Mouse (Mus musculus) right cerebral cortex, adult 2 months (tissue): ENCODE data around the gene Cbx4.
A peak's percentile ranks its signal among the peaks of the same experiment; 100 is the strongest.

Source experiments
- DNase-seq, 2 experiments: peaks; one replicate each; pipeline ENCODE4 v3.0.0; 2021 to 2022; ENCODE audit warnings: low spot score in 2 of 2

Cbx4 gene

DNA sequence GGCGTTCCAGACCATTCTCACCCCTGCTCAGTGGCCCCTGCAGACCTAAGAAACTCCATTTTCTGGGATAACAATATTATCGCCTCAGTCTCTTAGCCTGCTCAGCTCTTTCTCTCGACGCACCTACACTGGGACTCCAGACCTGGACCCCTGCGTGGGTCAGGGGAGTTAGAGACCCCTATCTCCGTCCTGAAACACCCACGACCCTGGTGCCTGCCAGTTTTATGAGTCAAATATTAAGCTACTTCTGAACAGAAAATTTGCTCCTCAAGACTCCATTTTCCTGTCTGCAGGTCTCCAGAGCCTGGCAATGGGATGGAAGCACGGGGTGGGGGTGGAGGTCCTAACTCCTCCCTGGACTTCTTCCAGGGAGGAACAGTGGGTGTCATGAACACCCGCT, 28.7 kb downstream of the Cbx4 start:
- DNase-seq: no peak

DNA sequence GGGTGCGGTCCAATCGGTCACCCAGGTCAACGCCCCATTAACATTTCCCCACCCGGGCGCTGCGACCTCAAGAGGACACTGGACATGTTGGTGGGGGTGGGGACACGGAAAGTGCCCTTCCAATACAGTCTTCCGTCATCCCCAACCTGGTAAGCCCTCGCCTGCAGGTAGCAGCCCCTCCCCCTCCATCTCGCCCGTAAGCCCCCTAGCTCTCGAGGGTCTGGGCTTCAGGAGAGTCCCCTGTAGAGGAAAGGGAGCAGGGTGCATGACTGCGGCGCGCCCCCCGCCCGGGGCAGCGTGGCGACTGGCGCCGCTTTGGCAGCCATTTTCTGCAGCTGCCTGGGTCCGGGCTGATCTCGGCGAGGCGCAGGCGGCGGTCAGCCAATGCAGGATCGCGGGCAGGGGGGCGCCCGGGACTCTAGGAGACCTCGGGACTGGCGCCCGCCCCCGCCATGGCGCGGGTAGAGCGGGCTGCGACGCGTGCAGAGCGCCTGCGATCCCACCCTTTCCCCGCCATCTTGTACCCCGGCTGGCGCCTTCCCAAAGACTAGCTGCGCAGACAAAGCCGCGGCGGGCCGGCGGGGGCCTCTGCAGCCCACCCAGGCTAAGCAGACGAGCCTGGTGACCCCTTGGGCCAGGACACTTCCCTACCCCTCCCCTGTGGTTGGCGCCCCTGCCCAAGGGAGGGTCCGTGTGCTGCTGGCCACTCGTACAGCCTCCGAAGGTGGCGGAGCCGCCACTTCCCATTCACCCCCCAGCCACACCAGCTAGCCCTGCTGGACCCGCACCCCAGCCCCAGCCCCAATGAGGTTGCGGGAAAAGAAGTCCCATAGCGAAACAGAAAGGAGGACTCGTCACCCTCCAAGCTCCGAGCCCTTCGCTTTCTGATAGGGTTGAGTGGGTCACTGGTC, 29.5 kb downstream of the Cbx4 start:
- DNase-seq: peak in 1 of 2 experiments; percentile 62

DNA sequence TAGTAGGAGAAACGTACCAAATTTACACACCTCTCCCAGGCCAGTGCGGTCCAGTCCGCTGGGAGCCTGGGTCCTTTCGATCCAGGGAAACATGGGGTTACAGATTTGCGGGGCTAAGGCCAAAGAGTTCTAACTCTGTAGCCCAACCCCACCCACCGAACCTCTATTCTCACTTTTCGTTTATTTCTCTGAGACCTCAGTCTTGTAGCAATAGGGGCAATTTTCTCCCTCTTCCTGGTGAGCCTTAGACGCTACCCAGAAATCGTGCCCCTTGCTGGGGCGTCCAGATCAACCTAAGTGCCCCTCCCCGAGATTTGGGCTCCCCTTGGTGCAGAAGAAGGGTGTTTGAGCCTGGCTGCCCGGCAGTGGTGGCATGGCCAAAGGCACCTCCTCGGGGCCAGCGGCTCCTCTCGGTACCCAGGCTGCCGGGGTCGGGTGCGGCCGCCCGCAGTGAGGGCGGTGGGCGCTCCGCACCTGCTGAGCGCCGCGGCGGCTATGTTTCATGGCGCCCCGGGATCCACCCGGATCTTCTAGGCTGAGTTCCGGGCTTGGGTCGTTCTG, 30.4 kb downstream of the Cbx4 start:
- DNase-seq: peak in 1 of 2 experiments; percentile 19

DNA sequence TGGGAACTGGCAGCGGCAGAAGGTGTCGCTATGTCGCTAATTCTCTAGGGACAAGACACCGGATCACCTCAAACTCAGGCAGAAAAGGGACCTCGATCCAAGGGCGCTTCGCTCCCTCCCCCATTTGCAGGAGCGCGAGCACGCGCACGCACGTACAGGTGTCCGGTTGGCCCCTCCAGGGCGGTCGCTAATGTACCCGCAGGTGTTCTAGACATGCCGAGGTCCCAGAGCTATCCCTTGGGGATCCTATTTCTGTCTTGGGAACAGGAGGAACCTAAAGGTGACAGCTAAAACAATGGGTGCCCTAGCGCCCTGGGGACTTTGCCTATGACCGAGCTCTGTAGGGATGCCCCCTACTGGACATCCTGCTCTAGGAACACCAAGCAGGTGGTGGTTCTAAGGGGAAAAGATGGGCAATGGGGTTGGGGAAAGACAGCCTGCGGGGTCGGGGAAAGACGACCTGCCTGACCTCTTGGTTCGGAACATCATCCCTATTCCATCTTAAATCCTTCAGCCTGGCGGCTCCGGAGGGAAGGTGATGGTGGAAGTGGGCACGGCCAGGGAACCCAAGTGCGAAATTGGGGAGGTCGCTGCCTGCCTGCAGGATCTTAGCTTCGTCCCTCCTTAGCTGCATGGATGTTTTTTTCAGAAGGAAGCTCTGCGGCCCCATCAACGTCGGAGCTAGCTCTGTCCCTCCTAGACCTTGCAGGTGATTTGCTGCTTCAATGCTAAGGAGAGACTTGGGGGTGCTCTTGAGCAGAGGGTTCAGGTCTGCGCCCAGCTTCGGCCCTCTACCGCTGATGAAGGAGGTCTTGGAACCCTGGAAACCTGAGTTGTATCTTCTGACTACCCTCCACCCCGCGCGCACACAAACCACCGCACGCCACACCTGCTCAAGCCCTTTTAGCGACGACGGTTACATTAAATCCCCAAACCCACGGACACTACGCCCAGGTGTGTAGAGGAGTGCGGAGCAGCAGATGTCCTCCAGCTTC, 31.4 kb downstream of the Cbx4 start:
- peak in 1 of 2 experiments; percentile 29 for DNase-seq

DNA sequence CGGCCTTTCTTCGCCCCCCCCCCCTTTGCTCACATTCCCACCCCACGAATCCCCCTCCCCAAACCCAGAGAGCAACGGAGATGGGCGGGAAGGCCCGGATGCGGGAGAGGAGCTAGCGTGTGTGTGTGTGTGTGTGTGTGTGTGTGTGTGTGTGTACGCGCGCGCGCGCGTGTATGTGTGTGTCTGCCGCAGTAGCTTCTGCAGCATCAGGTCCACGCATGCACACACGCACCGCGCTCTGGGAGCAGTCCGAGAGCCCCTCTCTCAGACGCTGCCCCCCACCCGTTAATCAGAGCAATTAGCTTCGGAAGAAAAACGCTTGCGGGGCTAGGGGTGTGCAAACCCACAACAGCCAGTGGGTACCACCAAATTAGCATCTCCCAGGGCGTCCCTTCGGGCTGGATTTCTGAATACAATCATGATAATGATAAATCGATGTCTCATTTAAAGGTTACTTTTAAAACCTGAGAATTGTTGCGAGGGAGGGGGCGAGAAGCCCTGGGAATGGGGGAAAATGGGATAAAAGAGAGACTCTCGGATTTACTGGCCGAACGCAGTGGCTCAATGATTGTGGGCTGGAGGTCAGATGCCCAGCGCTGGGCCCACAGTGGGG, 32.2 kb downstream of the Cbx4 start:
- peak in 1 of 2 experiments; percentile 44 for DNase-seq

DNA sequence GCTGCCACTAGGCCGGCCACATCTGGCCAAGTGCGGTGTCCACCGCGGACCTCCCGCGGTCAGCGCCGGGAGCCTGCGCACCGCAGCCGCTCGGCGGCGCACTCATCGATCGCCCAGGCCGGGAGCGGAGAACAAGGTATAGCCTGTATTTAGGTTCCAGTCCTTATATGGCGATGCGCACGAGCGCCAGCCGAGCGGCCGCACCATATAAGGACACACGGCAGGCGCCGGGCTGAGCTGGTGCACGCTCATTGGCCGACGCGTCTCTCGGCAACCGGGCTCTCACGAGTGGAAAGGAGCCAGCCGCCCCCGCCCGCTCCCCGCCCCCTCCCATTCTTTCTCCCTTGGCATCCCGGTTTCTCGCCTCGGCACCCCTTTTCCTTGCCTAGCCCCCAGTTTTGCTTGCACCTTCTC, 32.8 kb downstream of the Cbx4 start:
- DNase-seq: peak; percentile 76 to 84

DNA sequence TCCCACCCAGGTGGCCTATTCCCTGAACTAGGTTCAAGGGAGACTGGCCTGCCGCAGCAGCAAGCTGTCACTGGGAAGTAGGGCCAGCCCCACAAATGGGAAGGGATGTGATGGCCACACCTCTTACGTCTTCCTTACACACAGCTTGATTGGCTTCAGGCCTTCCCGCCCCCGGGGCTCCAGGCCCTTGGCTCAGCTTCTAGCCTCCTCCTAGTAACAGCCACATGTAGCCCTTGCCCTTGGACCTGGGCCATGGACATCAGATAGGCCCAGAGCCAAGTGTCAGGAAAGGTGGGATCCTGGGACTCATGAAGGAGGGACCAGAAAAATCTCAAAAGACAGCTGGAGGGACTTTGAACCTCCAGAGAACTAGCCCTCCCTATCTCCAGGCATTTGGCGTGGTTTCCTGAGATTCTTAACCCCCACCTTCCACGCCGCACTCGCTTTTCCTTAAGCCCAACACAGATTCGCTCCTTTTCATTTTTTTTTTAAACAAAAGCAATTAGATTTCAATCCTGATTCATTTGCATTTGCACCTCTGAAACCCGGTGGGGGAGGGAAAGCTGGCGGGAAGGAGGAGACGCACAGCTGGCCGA, 33.3 kb downstream of the Cbx4 start:
- DNase-seq: peak in 1 of 2 experiments; percentile 11

DNA sequence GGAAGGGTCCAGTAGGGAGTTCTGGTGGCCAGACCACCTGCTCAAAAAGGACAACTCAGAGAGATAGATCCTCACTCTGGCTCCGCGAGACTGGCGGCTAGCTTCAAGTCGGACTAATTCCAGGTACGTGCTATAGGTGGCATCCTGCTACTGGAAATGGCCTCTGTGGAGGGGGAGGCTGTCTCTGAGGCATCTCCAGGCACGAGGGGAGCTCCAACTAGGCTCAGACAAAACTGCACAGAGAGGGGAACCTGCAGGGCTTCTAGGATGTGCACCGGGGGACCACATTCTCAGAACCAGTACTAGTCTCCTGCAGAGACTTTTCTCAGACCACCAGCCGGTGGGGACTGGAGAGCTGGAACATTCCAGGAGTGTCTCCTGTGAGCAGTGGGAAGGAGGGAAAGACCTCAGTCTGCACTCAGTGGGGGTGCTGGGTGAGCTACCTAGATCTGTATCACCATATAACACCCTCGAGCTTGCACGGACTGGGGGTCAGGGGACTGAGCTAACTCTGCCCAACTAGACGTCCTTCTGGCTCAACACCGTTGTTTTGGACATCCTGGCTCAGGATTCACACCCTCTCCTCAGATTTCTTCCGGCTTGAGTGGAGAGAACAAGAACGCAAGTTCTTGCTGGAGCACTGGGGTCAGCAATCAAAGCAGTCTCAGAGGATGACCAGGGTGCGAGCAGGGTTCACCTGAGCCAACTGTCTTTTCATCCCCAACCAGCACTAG, 33.9 kb downstream of the Cbx4 start:
- peak; percentile 43 to 56 for DNase-seq

DNA sequence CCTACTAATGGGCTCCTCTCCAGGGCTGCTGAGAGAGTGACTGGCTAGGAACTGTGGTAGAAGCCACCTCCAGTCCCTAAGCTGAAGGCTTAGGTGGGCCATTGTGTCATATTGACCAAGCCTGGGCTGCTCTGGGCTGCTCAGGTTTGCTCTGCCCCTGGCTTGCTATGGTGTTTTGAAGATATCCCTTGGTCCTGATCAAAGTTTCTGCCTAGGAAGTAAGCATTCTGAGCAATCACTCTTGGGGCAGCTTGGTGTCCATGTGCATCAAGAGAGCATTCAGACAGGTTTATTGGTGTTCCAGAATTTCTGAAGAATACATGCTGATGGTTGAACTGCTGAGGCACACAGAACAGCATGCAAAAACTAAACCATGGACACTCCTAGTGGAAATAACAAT, 34.6 kb downstream of the Cbx4 start:
- DNase-seq: no peak

DNA sequence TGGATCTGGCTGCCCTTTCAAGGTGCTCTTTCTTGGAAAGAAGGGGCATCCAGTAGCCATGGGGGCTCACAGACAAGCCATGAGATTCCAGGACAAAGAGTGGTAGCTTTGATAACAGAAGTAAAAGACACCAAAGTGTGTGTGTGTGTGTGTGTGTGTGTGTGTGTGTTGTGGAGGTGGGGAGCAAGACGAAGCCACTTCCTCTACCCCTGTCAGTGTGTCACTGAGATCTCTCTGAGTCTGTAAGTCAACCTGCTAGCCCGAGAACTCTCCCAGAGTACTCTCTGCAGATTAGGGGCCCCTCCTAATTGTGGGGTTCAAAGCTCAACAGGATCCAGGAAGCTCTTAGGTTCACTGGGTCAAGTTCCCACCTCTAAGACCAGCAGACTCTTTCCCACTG, 35.7 kb downstream of the Cbx4 start:
- no peak for DNase-seq

DNA sequence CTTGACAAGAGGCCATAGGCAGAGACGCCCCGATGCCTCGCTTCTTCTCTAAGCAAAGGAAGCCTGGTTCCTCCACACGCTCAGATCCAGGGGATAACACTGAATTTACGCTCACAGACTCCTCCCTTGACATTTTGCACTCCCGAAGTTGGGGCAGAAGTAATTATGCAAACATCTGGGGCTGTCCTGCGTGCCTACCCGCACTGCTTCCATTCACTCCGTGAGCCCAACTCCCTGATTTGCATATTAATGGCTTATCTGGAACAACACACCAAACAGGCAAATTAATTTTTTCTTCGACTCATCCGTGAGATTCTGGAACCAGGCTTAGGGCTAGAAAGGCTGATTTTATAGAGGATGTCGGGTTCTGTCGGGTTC, 37.9 kb downstream of the Cbx4 start:
- peak in 1 of 2 experiments; percentile 10 for DNase-seq

DNA sequence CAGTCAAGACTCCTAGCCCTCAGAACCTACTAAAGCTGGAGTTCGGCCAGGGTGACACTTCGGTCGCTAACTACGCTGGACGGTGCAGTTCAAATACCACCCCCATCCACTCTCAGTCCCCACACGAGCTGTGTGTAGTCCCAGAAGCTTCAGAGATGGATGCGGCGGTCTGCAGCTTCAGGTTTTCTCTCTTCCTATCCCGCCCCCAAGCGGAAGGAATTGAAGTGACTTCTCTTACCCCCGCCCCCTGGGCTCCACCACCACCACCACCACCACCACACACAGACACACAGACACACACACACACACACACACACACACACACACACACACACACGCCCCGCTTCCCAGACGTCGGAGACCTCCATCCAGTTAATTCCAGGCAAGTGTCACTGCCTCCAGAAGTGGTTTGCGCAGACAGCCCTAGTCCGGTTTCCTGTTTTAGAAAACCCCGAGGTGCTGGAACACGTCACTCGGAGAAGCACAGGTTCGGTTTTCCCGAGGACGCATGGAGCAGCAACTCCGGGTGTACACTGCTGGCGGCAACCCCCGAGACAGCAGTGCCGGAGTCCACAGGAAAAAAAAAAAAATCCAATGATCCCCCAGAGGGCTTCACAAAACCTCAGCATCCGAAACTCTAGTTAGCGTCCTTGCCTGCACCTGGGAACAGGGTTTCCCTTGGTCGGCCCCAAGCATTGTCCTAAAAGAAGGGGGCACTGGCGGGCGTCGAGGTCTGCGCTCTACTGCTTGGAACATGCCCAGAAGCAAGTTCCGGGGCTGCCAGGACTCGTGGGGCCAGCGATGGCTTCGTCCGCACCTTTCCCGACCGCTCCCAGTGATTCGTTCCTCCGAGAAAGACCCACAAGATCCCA, 38.5 kb downstream of the Cbx4 start:
- peak in 1 of 2 experiments; percentile 15 for DNase-seq

DNA sequence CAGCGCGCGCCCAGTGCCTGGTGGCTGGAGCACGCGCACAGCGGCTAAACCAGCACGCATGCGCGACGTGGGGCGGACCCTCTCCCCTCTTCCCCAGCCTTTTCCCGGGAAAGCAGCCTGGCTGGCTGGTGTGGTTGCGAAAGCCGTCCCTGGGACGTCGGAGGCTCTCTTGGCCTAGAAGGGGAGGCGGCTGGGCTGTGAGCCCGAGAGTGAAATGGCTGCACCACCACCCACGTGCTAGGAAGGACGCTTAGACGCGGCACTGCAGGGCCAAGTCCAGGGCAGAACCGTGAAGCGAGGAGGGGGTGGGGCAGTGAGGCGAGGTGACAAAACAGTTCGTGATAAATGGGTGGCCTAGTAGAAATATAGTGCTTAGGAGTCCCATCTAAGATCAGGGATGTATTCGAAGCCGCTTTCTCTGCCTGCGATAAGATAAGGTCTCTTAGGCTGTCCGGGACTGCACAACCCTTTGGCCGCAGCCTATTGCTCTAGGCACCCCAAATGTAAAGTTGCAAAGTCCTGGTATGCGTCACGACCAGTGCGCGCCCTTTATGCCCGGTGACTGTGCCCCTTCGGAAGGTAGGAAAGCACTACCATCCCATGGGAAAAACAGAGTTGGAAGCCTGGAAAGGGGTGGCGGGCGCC, 39.3 kb downstream of the Cbx4 start:
- peak in 1 of 2 experiments; percentile 14 for DNase-seq

DNA sequence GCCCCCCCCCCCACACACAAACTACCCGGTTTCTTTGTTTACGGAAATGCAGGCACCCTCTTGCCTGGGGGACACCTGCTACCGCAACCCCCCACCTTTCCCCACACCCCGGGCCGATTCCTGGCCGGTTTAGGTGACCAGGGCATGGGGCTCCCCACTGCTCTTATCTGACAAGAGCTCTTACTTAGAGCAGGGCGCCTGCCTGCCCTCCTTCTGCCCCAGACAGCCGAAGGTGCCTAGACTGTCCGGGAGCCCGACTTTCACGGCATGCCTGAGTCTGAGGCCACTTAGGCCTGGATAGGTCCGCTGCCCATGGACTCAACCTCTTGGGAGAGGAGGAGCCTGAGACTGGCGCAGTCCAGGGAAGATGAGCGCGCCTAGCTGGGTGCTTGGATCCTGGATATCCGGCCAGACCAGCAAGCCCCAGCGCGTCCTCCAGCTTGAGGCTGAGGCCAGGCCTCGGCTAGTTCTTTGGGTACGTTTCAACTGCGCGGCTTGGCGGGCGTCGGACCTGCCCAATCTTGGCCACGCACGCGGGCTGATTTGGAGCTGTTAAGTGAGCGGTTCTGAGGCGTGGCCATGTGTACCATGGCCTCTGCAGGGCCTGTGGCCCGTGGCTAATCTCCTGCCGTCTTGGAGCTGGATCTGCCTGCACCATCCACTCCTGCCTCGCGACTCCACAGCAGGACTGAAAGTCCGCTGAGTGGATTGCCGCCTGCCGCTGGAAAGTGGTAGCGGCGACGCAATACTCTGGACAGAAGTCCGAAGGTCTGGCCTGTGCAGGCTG, 41.3 kb downstream of the Cbx4 start:
- no peak for DNase-seq

DNA sequence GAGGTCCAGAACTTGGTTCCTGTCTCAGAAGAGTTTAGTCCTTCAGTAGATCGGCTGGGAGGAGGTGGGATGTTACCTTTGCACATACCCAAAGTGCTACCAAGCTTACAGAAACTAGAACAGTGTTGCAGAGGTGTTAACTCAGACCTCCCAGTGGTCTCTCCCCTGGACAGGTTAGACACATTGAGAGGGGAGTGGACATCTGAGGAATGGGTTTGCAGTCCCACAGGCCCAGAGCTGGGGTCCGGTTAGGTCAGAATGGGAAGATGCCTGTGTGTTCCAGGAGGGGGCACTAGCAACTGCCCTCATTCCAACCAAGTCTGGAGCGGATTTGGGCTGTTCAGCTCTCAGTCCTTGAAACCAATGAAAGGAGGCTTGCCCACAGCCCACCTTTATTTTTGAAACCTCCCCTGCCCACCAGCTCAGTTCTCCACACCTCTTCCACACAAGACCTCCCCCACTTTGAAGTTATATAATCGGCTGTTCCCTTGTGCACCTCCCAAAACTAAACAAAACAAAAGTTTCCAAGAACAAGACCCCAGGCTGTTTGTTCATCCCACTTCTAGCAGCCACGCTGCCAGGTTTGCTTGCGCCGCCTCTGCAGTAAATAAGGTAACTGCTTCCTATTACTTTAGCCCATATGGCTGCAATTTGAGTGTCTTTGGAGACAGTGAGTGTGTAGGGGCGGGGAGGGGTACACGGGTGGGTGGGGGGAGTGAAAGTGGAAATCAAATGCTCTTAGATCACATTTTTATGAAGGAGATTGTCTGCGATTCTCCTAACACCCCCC, 42.1 kb downstream of the Cbx4 start:
- peak in 1 of 2 experiments; percentile 32 for DNase-seq

DNA sequence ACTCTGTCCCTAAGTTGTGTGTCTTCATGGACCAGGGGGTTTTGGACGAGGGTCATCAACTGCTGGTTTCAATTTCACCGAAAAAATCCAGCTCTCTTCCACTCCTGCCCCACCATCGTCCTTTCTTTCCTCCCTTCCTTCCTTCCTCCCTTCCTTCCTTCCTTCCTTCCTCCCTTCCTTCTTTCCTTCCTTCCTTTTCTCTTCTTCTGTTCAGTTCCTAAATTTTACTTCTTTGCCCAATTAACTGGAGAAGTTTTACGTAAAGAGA, 42.8 kb downstream of the Cbx4 start:
- DNase-seq: no peak

DNA sequence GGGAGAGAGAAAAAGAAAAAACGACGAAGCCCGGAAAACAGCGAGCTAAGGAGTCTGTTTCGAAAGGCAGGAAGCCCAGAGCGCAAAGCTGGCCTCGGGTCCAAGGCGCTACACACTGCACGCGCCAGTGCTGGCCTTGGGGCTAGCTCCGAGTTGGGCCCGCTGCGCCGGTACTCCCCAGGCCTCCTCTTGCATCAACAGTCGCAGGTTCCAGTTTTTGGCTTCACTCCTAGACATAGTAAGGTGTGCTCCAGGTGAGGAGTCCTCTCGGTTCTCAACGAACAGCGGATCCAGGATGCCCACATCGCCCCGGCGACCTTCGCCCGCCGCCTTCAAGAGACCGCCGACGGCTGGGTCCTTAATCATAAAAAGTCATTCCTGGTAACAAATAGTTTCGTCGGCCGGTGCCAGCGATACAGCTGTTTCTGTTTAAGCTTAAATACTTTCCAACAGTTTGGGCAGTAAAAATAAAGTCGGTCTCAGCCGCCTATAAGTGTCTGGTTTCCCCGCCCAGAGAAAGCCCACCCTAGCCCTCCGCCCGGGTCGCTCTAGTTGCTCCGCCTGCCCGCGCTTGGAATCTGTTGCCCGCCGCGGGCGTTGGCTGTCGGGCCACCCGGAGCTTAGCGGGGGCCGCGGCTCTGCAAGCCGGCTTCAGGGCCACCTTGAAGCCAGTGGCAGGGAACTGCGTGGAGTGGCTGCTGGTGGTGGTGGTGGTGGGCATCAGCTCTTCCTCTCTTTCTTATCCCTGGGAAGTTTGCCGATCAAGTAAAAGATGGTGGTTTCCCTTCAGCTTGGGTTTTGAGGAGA, 43.4 kb downstream of the Cbx4 start:
- DNase-seq: no peak
